Mouse (Mus musculus): ENCODE data around the gene Gm2431. TPM values are rescaled to one million over a fixed set of nuclear protein-coding genes. Genes with fewer than 3 reads are reported as not detected.
"Not testable (repeated sequence)": the region's sequence is repeated elsewhere in the genome, so short reads cannot be mapped to it uniquely, and the experiment has no call there.

Gm2431 gene
- polyA plus RNA-seq, 1 experiment from 2014 or later, result not detected

DNA sequence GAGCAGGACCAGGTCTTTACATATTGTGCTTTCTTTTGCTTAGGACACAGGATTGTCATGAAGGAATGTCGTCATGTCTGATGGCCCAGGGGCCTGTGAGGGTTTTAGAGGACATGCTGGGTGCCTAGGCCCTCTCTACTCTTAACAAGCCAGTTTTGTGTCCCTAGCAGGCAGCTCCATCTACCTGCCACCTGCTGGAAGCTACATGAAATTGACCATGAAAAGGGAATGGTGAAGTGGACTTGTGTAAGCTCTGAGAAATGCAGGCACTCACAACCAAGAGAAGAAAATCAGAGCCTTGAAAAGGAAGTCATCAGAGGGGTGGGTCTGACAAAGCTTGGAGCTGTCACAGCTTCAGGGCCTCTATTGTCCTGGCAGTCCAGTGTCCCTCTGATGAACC, 21.1 kb upstream of the Gm2431 start:
- WGBS, result 75% methylated on average over 1 of the region's 1 CpGs
- not testable (repeated sequence) for ATAC-seq; H3K4me3 ChIP-seq (replicated peaks); H3K27me3 ChIP-seq (replicated peaks); H3K9ac ChIP-seq; H3K36me3 ChIP-seq; H3K4me2 ChIP-seq (replicated peaks); H3K27ac ChIP-seq; H3K9me3 ChIP-seq; H3K4me1 ChIP-seq (replicated peaks)

- ATAC-seq, result peak; percentile 75; the same call in 1 of the 2 replicates
- not testable (repeated sequence) for H3K4me3 ChIP-seq (replicated peaks); H3K4me2 ChIP-seq (replicated peaks); H3K36me3 ChIP-seq; H3K27ac ChIP-seq; H3K9ac ChIP-seq; H3K9me3 ChIP-seq; H3K27me3 ChIP-seq (replicated peaks); H3K4me1 ChIP-seq (replicated peaks)
- WGBS, result 0% methylated on average over 3 of the region's 3 CpGs
Measured at GRCm38 (mm10) chr7:142278183-142278582, 20.0 kb upstream of the Gm2431 start.

GRCm38 (mm10) chr7:142274263-142274662, 16.1 kb upstream of the Gm2431 start, which contains the start of gene Gm4559:
Gene Gm4559, minus strand, starts transcription at chr7:142274363.
- H3K4me3 ChIP-seq (replicated peaks); H3K27ac ChIP-seq; H3K27me3 ChIP-seq (replicated peaks); H3K4me1 ChIP-seq (replicated peaks); ATAC-seq; H3K9ac ChIP-seq; H3K9me3 ChIP-seq; H3K36me3 ChIP-seq; H3K4me2 ChIP-seq (replicated peaks): not testable (repeated sequence)

- no peaks in the 10 kb centered on the region for H3K36me3 ChIP-seq
- no peak overlapping the region for H3K27ac ChIP-seq
Measured at GRCm38 (mm10) chr7:142255517-142255916, 2.6 kb downstream of the Gm2431 start.

GRCm38 (mm10) chr7:142249824-142250223, 8.3 kb downstream of the Gm2431 start:
- H3K4me1 ChIP-seq (replicated peaks), result no peaks in the 10 kb centered on the region
- no peak for ATAC-seq
- no peak overlapping the region for H3K9ac ChIP-seq
- H3K4me2 ChIP-seq (replicated peaks), result no peak overlapping the region
- H3K27me3 ChIP-seq (replicated peaks), result no peaks in the 10 kb centered on the region
- no peak overlapping the region for H3K4me3 ChIP-seq (replicated peaks)
- H3K9me3 ChIP-seq, result no peaks in the 10 kb centered on the region
- WGBS, result 0% methylated on average over 1 of the region's 1 CpGs
- no peaks in the 10 kb centered on the region for H3K36me3 ChIP-seq
- no peak overlapping the region for H3K27ac ChIP-seq

More at GRCm38 (mm10) chr7:142255517-142255916, 2.6 kb downstream of the Gm2431 start:
- Histone ChIP-seq H3K9me3 (no peaks in the 10 kb centered on the region), H3K4me1 (replicated peaks) (no peaks in the 10 kb centered on the region), H3K27me3 (replicated peaks) (no peaks in the 10 kb centered on the region), H3K4me3 (replicated peaks) (no peak overlapping the region), H3K4me2 (replicated peaks) (no peak overlapping the region), H3K9ac (no peak overlapping the region)
- no peak for ATAC-seq
- 0% methylated on average over 2 of the region's 2 CpGs for WGBS

- no peaks in the 10 kb centered on the region for H3K36me3 ChIP-seq
- H3K4me3 ChIP-seq (replicated peaks), result no peak within 1 kb of the TSS
- H3K27ac ChIP-seq, result no peak within 1 kb of the TSS
- no peaks in the 10 kb centered on the region for H3K9me3 ChIP-seq
- H3K4me2 ChIP-seq (replicated peaks), result no peak within 1 kb of the TSS
- H3K4me1 ChIP-seq (replicated peaks), result no peaks in the 10 kb centered on the region
- WGBS, result 49% methylated on average over 2 of the region's 2 CpGs
- no peak for ATAC-seq
- H3K27me3 ChIP-seq (replicated peaks), result no peaks in the 10 kb centered on the region
- no peak within 1 kb of the TSS for H3K9ac ChIP-seq
Measured at GRCm38 (mm10) chr7:142240978-142241377, 17.2 kb downstream of the Gm2431 start, which contains the start of gene Gm40460. Gene Gm40460, minus strand, starts transcription at chr7:142241078.

DNA sequence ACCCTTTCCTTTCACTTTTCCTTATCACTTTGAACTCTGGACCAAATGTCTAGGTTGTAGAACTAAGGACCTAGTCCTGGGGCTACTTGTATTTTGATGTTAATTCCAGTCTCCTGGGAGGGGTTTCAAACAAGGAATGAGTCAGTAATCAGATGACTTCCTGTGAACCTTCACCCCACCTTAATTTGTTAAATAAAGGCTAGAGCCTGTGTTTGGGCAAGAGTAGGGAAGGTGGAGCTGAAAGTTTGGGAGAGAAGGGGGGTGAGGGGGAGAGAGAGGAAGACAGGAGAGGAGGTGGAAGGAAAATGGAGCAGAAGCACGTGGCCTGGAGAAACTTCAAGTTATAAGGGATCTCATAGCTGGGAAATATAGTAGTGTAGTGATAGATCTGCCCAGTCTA, 26.6 kb downstream of the Gm2431 start:
- Histone ChIP-seq H3K27ac (no peak overlapping the region), H3K27me3 (replicated peaks) (no peaks in the 10 kb centered on the region), H3K9ac (no peak overlapping the region), H3K4me1 (replicated peaks) (no peaks in the 10 kb centered on the region), H3K4me2 (replicated peaks) (no peak overlapping the region), H3K4me3 (replicated peaks) (no peak overlapping the region), H3K36me3 (no peaks in the 10 kb centered on the region), H3K9me3 (no peaks in the 10 kb centered on the region)
- no peak for ATAC-seq
- WGBS, result 32% methylated on average over 1 of the region's 1 CpGs

DNA sequence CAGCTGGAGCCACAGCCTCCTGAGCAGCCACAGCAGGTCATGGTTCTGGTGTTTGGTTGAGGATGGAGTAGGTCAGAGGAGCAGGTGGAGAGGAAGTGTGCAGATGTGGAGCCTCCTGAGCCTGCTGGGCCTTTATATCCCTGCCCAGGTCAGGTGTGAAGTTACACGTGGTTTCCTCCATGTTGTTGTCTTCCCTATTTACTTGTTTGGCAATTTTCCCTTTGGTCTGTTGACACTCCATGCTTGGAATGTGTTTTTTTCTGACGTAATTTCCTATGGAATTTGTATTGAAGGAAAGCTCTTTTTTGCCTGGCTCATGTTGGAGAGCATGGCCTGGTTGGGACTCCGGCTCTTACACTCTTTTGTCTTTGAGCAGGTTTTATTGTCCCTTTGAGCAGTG, 28.3 kb downstream of the Gm2431 start, which contains the start of gene Krtap5-5:
Krtap5-5 (minus strand) TSS at position 101 of the 400 bp plus-strand sequence.
- not testable (repeated sequence) for H3K27ac ChIP-seq; H3K4me2 ChIP-seq (replicated peaks); H3K27me3 ChIP-seq (replicated peaks); ATAC-seq; H3K4me1 ChIP-seq (replicated peaks); H3K36me3 ChIP-seq; H3K9ac ChIP-seq; H3K9me3 ChIP-seq; H3K4me3 ChIP-seq (replicated peaks)
- 56% methylated on average over 3 of the region's 3 CpGs for WGBS

- H3K9me3 ChIP-seq, result no peaks in the 10 kb centered on the region
- H3K4me1 ChIP-seq (replicated peaks), result no peaks in the 10 kb centered on the region
- no peaks in the 10 kb centered on the region for H3K27me3 ChIP-seq (replicated peaks)
- no peak overlapping the region for H3K9ac ChIP-seq
- no peak for ATAC-seq
- no peak overlapping the region for H3K27ac ChIP-seq
- WGBS, result 37% methylated on average over 2 of the region's 2 CpGs
- H3K4me2 ChIP-seq (replicated peaks), result no peak overlapping the region
- no peak overlapping the region for H3K4me3 ChIP-seq (replicated peaks)
- H3K36me3 ChIP-seq, result no peaks in the 10 kb centered on the region
Measured at GRCm38 (mm10) chr7:142224518-142224917, 33.6 kb downstream of the Gm2431 start.

DNA sequence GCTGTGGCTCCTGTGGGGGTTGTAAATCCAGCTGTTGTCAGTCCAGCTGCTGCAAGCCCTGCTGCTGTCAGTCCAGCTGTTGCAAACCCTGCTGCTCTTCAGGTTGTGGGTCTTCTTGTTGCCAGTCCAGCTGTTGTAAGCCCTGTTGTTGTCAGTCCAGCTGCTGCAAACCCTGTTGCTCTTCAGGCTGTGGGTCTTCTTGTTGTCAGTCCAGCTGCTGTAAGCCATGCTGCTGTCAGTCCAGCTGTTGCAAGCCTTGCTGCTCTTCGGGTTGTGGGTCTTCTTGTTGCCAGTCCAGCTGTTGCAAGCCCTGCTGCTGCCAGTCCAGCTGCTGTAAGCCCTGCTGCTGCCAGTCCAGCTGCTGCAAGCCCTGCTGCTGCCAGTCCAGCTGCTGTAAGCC, 46.0 kb downstream of the Gm2431 start:
- H3K9me3 ChIP-seq; H3K27ac ChIP-seq; H3K9ac ChIP-seq; H3K4me2 ChIP-seq (replicated peaks); H3K4me1 ChIP-seq (replicated peaks); H3K4me3 ChIP-seq (replicated peaks); ATAC-seq; H3K36me3 ChIP-seq; H3K27me3 ChIP-seq (replicated peaks): not testable (repeated sequence)
- WGBS, result 89% methylated on average over 1 of the region's 1 CpGs

GRCm38 (mm10) chr7:142211559-142211958, 46.6 kb downstream of the Gm2431 start, which contains the start of gene Gm7579:
Gene Gm7579, plus strand, starts transcription at chr7:142211859.
- no peak for ATAC-seq
- Histone ChIP-seq H3K4me1 (replicated peaks) (no peaks in the 10 kb centered on the region), H3K9me3 (no peaks in the 10 kb centered on the region), H3K4me2 (replicated peaks) (no peak within 1 kb of the TSS), H3K9ac (no peak within 1 kb of the TSS), H3K27me3 (replicated peaks) (no peaks in the 10 kb centered on the region), H3K36me3 (no peaks in the 10 kb centered on the region), H3K4me3 (replicated peaks) (no peak within 1 kb of the TSS), H3K27ac (no peak within 1 kb of the TSS)
- 79% methylated on average over 1 of the region's 1 CpGs for WGBS
